Mouse (Mus musculus): Measurements from ENCODE around the gene Rnf5.

The Rnf5 gene

GRCm38 (mm10) chr17:34632261-34632691, 28.8 kb upstream of the Rnf5 start:
- peak; percentile 60 for DNase-seq (ENCODE audit: low read depth)

DNA sequence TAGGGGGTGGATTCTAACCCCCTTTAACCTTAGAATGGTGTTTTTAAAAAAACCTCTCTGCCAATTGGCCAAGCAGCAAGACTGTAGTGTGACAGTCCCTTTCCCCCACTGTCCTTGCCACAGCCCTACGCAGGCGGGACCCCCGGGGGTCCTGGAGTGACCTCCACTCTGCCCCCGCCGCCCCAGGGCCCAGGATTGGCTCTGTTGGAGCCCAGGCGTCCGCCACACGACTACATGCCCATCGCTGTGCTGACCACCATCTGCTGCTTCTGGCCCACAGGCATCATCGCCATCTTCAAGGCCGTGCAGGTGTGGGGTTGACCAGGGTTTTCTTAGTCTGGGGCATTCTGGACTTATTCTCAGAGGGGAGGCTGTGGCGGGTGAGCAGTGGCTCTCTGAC, 28.2 kb upstream of the Rnf5 start:
- DNase-seq (ENCODE audit: low read depth) = no peak

GRCm38 (mm10) chr17:34630761-34631301, 27.3 kb upstream of the Rnf5 start:
- no peak for DNase-seq (ENCODE audit: low read depth)

GRCm38 (mm10) chr17:34629796-34630603, 26.5 kb upstream of the Rnf5 start:
- DNase-seq (ENCODE audit: low read depth) = no peak

DNA sequence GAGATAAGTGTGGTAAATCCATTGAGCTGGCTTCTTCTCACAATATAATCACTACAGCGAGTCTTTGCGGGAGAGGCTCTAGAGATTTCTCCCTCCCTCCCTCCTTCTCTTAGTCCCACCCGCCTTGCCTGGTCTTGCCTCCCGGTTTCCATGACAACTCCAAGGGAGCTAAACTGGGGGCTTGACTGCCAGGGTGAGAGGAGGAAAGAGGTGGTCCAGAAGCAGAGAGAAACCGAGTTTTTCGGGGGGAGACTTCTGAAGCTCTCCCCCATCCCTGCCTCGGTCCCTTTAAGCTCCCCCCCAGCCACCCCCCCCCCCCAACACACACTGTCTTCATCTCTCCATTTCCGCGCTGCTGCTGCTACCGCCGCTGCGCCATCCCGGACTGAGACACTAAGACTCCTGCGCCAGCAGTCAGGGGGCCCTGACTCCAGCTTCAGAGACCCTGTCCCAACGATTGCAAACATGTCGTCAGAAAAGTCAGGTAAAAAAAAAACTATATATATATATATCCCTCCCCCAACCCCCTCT, 25.8 kb upstream of the Rnf5 start, which contains the start of gene Prrt1:
TSS of gene Prrt1 (plus strand) at position 313 of the 531 bp plus-strand sequence.
- no peak for DNase-seq (ENCODE audit: low read depth)

GRCm38 (mm10) chr17:34628644-34628967, 25.1 kb upstream of the Rnf5 start:
- no peak for DNase-seq (ENCODE audit: low read depth)

DNA sequence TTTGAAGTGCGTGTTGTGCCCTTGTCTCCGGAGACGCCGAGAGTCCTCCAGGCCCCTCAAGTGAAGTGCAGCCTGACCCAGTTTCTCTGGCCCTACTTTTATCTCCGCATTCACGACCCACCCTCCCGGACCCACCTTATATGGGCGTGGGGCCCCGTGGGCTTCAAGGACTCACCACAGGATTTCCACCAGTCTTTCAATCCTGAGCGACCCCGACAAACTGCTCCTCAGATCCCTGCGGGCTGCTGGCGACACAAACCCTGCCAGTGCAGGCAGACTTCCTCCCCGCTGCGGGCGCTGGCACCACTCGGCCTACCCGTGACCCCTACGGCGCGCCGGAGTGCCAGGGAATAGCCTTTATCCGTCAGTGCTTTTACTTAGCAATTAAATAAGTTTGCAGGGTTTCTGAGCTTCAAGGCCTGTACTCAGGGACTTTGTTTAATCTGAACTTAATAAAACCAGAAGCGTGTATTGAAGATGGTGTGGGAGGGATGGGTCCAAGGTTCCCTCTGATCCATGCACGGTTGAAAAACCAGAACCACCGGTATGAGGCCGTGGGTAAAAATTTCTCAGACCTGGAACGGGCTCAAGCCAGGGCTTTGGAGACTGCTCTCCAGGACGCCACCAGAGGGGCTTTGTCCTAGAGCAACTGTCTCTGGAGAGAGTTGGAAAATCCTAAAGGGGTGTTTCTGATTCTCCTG, 24.6 kb upstream of the Rnf5 start, which contains the start of gene Ppt2:
TSS of gene Ppt2 (minus strand) at position 568 of the 701 bp plus-strand sequence.
- no peak for DNase-seq (ENCODE audit: low read depth)

DNA sequence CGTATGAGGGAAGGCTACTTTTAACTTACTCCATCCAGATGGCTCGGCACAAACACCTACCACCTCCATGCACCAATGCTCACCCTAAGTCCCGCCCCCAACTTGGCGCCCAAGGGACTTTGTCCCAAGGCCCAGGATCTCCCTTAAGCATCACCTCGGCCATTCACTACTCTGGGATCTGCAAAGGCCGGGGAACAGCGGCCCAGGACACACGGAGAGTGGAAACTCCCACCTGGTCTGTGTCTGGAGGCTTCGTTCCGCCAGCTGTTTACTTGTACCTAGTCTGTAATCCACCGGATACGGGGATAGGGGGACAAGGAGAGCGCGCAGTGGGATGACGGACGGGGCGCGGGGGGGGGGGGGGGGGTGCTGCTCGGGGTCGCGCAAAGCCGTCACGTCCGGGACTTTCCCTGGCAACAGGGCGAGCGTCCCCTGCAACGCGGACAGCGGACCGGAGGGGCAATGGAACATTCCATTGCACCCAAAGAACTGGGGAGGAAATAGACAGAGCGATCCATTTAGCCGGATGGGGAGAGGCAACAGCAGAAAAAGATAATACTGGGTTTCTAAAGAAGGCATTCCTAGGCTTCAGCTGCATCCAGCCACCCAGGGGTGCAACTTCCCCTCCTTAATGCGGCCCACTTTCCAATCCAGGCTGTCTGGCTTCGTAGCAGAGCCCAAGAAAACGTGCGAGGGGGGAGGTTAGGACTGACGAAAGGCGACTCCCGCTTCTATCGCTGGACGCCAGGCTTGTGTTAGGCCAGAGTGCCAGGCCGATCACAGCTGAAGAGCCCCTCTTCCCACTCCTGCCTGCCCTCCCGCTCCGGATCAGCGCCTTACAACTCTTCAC, 23.8 kb upstream of the Rnf5 start:
- no peak for DNase-seq (ENCODE audit: low read depth)

DNA sequence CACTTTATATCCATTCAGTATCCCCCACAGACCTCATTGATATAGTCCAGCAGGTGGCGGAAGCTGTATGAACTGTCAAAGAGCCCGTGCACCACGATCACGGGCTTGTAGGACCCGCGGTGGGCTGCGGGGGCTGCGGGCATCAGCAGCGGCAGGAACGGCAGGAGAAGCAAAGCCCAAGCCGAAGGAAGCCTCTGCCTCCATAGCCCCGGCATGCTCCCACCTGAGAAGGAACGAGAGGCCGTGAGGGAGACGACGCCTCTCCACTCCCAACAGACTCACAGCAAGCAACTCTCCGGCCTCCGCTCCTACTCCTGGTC, 23.2 kb upstream of the Rnf5 start:
- no peak for DNase-seq (ENCODE audit: low read depth)

DNA sequence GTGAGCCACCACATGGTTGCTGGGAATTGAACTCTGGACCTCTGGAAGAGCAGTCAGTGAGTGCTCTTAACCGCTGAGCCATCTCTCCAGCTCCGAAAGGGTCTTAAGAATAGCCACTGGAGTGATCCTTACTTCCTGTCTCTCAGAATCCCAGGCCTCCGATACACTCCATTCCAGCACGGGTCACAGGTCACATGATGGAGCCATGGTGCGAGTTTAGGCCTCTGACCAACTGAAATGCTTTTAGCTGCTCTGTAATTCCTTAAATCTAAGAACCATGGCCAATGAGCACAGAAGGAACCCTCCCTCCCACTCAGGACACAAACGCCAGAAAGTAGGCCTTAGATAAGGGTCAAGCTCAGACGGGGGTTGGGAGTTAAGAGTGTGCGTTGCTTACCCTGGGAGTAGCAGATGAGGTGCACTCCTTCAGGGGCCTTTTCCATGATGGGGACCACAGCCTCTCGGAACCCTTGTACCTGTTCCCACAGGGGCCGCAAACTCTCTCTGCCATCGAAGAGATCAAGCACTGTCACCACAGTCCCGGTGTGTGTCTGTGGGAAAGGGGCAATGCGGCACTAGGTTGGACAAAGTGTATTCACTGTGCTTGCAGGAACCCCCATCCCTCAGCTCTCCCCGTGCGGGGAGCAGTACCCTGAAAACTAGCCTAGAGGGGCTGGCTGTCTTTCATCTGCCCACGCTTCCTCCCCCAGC, 22.7 kb upstream of the Rnf5 start:
- no peak for DNase-seq (ENCODE audit: low read depth)

- DNase-seq (ENCODE audit: low read depth) = no peak
Observed at GRCm38 (mm10) chr17:34624981-34625380, 21.5 kb upstream of the Rnf5 start.

DNA sequence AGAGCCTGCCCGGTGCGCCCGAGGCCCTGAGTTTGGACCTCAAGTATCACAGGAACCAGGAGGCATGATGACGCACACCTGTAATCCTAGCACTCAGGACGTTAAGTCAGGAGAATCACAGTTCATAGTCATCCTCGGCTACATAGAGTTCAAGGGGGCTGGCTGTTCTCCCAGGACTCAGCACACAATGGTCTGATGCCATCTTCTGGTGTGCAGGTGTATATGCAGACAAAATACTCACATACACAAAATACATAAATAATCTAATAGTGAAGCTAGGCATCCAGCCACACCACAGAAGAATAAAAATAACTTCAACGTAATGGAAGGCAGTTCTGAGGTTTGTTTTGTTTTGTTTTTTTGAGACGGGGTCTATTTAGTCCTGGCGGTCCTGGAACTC, 19.7 kb upstream of the Rnf5 start:
- no peak for DNase-seq (ENCODE audit: low read depth)

- DNase-seq (ENCODE audit: low read depth) = no peak
Observed at GRCm38 (mm10) chr17:34621006-34621405, 17.5 kb upstream of the Rnf5 start.

DNA sequence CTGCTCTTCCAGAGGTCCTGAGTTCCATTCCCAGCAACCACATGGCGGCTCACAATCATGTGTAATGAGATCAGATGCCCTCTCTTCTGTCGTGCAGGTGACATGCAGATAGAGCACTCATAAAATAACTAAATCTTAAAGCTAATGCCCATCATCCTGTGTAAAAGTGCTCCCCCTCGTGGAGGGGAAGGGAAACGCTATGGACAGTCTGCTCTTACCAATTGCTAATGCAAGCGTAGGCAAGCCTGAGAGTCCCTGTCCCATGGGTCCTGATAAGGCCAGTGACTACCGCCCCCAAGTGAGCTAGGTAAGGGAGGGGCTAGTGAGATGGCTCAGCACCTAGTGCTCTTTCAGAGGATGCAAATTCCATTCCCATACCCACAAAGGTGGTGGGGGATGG, 15.5 kb upstream of the Rnf5 start:
- peak; percentile 87 for DNase-seq (ENCODE audit: low read depth)

GRCm38 (mm10) chr17:34615871-34616270, 12.4 kb upstream of the Rnf5 start, which contains the start of gene Egfl8:
Gene Egfl8 (minus strand): TSS chr17:34615971.
- no peak for DNase-seq (ENCODE audit: low read depth)

GRCm38 (mm10) chr17:34613830-34614229, 10.3 kb upstream of the Rnf5 start:
- no peak for DNase-seq (ENCODE audit: low read depth)

DNA sequence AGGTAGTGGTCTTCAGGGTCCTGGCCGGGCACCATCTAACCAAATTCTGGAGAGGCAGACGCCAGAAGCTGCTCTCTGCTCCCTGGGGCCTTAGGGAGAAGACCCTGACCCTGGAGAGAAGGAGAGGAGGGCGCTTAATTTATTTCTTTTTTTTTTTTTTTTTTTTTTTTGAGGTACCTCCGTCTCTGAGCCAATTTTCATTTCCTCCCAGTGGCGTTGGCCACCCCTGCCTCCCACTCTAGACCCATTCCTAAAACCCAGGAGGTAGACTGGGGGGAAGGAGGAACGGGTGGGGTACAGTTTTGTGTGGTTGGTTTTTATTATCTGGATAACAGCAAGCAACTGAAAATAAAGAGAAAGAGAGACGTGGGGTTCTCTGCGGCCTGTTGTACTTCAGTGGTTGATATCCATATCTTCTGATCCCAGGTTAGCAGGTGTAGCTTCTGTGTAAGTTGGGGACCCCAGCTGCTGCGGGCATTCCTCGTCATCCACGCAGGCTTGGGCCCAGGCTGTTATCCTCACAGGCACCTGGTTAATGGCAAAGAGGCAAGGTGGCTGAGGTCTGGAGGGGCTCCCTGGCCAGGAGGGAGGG, 9.7 kb upstream of the Rnf5 start:
- DNase-seq (ENCODE audit: low read depth) = no peak

DNA sequence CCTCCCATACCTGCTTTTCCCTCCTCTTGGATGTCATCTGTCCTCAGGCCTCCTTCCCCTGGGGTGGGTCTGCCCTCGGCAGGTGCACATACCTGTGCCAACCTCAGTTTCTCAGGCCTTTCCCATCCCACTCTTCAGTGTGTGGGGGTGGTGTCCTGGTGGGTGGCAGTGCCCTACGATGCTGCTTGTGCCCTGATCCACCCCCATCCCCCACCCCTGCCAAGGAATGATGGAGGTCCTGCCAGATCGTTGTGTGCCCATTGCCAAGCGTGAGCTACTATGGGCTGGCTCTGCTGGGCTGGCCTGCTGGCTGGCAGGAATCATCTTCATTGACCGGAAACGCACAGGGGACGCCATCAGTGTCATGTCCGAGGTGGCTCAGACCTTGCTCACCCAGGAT, 7.6 kb upstream of the Rnf5 start:
- DNase-seq (ENCODE audit: low read depth) = no peak

GRCm38 (mm10) chr17:34607997-34608396, 4.5 kb upstream of the Rnf5 start:
- no peak for DNase-seq (ENCODE audit: low read depth)

GRCm38 (mm10) chr17:34606186-34607039, 2.9 kb upstream of the Rnf5 start:
- no peak for DNase-seq (ENCODE audit: low read depth)
